Mouse (Mus musculus) megakaryocyte, embryonic 14.5 days (primary cell): ENCODE data around the gene Itgad.

Experiments
- FLI1 ChIP-seq: IDR thresholded peaks from 2 replicates; pipeline ENCODE4 v1.6.1; 2012; ENCODE audit warnings: low read length, inconsistent platforms, mixed read lengths
- GATA1 ChIP-seq: IDR thresholded peaks from 3 replicates; pipeline ENCODE4 v1.6.1; 2012; ENCODE audit warnings: mixed read lengths, low read length, inconsistent platforms, borderline replicate concordance

- TF ChIP-seq GATA1 (no peak), FLI1 (no peak)
These were observed 14.6 kb upstream of the Itgad start for GRCm38 (mm10) chr7:128139611-128140010.
